23 mouse cellular contexts compared by ENCODE assay signal in genomic region chr1:77440512-77440911, GRCm38 (mm10).
A peak's percentile ranks its signal among the peaks of the same experiment; 100 is the strongest.
DNase-seq lines count a peak whose midpoint lies in the region; ATAC-seq lines count a peak whose summit lies in the region.
"Had no signal": no experiment of that assay in that cellular context is flagged by ENCODE, and none has a peak within 500 bp of the region (broad histone marks: within the 10 kb centered on the region; RNA-seq: fewer than 3 reads in every experiment).

No protein-coding gene starts in this region.

- peak overlapping the region; percentile 32 for H3K27ac ChIP-seq in hindbrain, embryonic 14.5 days
- no peak overlapping the region for H3K27ac ChIP-seq in hindbrain, embryonic 10.5 days
- H3K27ac ChIP-seq in midbrain, embryonic 11.5 days (ENCODE audit: low read depth, low read length) = no peak overlapping the region
- H3K27ac ChIP-seq in midbrain, embryonic 13.5 days = no peak overlapping the region
- H3K27ac ChIP-seq in neural tube, embryonic 13.5 days (replicated peaks) = 0 out of 2 replicates have a peak overlapping the region, but pooled peaks have one; percentile 24
- H3K27ac ChIP-seq: embryonic facial prominence, embryonic 12.5 days; limb, embryonic 13.5 days; liver, embryonic 13.5 days had no signal

- H3K4me3 ChIP-seq in hindbrain, embryonic 14.5 days (replicated peaks; ENCODE audit: low read length) = no peak overlapping the region
- no peak overlapping the region for H3K4me3 ChIP-seq in hindbrain, embryonic 10.5 days
- H3K4me3 ChIP-seq in midbrain, embryonic 11.5 days (ENCODE audit: low read depth, low read length) = no peak overlapping the region
- no peak overlapping the region for H3K4me3 ChIP-seq in midbrain, embryonic 13.5 days (replicated peaks)
- no peak overlapping the region for H3K4me3 ChIP-seq in neural tube, embryonic 13.5 days
- H3K4me3 ChIP-seq: embryonic facial prominence, embryonic 12.5 days; erythroblast, embryonic 14.5 days; limb, embryonic 13.5 days; liver, embryonic 13.5 days had no signal

- WGBS in hindbrain, embryonic 14.5 days = 9% methylated on average over 10 of the region's 10 CpGs
- whole genome bisulfite sequencing in hindbrain, embryonic 10.5 days = 8% methylated on average over 10 of the region's 10 CpGs
- 8% methylated on average over 10 of the region's 10 CpGs for WGBS in midbrain, embryonic 11.5 days
- WGBS in midbrain, embryonic 13.5 days = 9% methylated on average over 10 of the region's 10 CpGs
- 13% methylated on average over 10 of the region's 10 CpGs for WGBS in neural tube, embryonic 13.5 days

- H3K4me2 ChIP-seq in hindbrain, embryonic 14.5 days (replicated peaks) = peak overlapping the region; percentile 9; the same call in 1 of the 2 replicates
- no peak overlapping the region for H3K4me2 ChIP-seq in midbrain, embryonic 11.5 days
- no peak overlapping the region for H3K4me2 ChIP-seq in midbrain, embryonic 13.5 days (replicated peaks)
- no peak overlapping the region for H3K4me2 ChIP-seq in neural tube, embryonic 13.5 days
- H3K4me2 ChIP-seq: embryonic facial prominence, embryonic 12.5 days; limb, embryonic 13.5 days; liver, embryonic 13.5 days; lung, embryonic 14.5 days had no signal

- H3K27me3 ChIP-seq in hindbrain, embryonic 14.5 days (ENCODE audit: control insufficient read depth, insufficient read depth, low read length) = no peaks in the 10 kb centered on the region
- H3K27me3 ChIP-seq in hindbrain, embryonic 10.5 days (ENCODE audit: insufficient read depth, poor library complexity, severe bottlenecking) = peaks cover 3% of the 10 kb centered on the region; the same call in 1 of the 2 replicates
- no peaks in the 10 kb centered on the region for H3K27me3 ChIP-seq in midbrain, embryonic 11.5 days (ENCODE audit: control insufficient read depth, insufficient read depth, low read length)
- H3K27me3 ChIP-seq in midbrain, embryonic 13.5 days = no peaks in the 10 kb centered on the region
- no peaks in the 10 kb centered on the region for H3K27me3 ChIP-seq in neural tube, embryonic 13.5 days
- H3K27me3 ChIP-seq: embryonic facial prominence, embryonic 12.5 days; limb, embryonic 13.5 days; liver, embryonic 13.5 days had no signal

- H3K4me1 ChIP-seq in hindbrain, embryonic 14.5 days (replicated peaks; ENCODE audit: control insufficient read depth, insufficient read depth, low read length) = peaks cover 45% of the 10 kb centered on the region
- H3K4me1 ChIP-seq in hindbrain, embryonic 10.5 days (replicated peaks) = peaks cover 54% of the 10 kb centered on the region
- H3K4me1 ChIP-seq in midbrain, embryonic 11.5 days (ENCODE audit: control insufficient read depth, insufficient read depth, low read length) = peaks cover 12% of the 10 kb centered on the region
- peaks cover 59% of the 10 kb centered on the region for H3K4me1 ChIP-seq in midbrain, embryonic 13.5 days (replicated peaks)
- peaks cover 67% of the 10 kb centered on the region for H3K4me1 ChIP-seq in neural tube, embryonic 13.5 days (replicated peaks)
- H3K4me1 ChIP-seq: liver, embryonic 13.5 days had no signal

- peak; percentile 25 for DNase-seq in embryo, embryonic 9.5 days (ENCODE audit: extremely low spot score)
- no peak for DNase-seq in embryo, embryonic 10.5 days (ENCODE audit: low spot score)
- no peak for DNase-seq in hindbrain, embryonic 14.5 days (ENCODE audit: low spot score)
- DNase-seq in hindbrain, embryonic 10.5 days (ENCODE audit: low spot score) = no peak
- peak; percentile 87 for DNase-seq in midbrain, embryonic 11.5 days (ENCODE audit: low spot score, missing footprints)
- DNase-seq in gastrocnemius, postnatal 10 days = no peak
- DNase-seq: adrenal gland, postnatal 36 days; cerebellum, adult 18-20 months; cerebellum, postnatal 36 days; gastrocnemius, postnatal 14 days; layer of hippocampus, postnatal 36 days; liver, embryonic 13.5 days; lung, embryonic 14.5 days; lung, postnatal 36 days; right cerebral cortex, postnatal 14 days had no signal

- no peak for ATAC-seq in hindbrain, embryonic 14.5 days (ENCODE audit: low FRiP score)
- ATAC-seq in midbrain, embryonic 11.5 days (ENCODE audit: low FRiP score) = no peak
- no peak for ATAC-seq in midbrain, embryonic 13.5 days
- ATAC-seq in neural tube, embryonic 13.5 days (ENCODE audit: low read depth) = 0 out of 2 replicates have a peak, but pooled peaks have one; percentile 34
- ATAC-seq: CD4-positive, CD25-positive, alpha-beta regulatory T cell, adult 4 months; intestine, embryonic 16.5 days had no signal

- H3K36me3 ChIP-seq in hindbrain, embryonic 14.5 days (replicated peaks; ENCODE audit: control insufficient read depth, insufficient read depth) = 0 out of 2 replicates have a peak, but pooled peaks cover 8% of the 10 kb centered on the region
- H3K36me3 ChIP-seq in hindbrain, embryonic 10.5 days = peaks cover 37% of the 10 kb centered on the region
- H3K36me3 ChIP-seq in midbrain, embryonic 11.5 days (ENCODE audit: control insufficient read depth, insufficient read depth, low read length) = peaks cover 6% of the 10 kb centered on the region; the same call in 1 of the 2 replicates
- H3K36me3 ChIP-seq in midbrain, embryonic 13.5 days = peaks cover 8% of the 10 kb centered on the region
- H3K36me3 ChIP-seq in neural tube, embryonic 13.5 days = 0 out of 2 replicates have a peak, but pooled peaks cover 5% of the 10 kb centered on the region
- H3K36me3 ChIP-seq: G1E; liver, embryonic 13.5 days had no signal

- H3K9ac ChIP-seq in hindbrain, embryonic 14.5 days = no peak overlapping the region
- no peak overlapping the region for H3K9ac ChIP-seq in midbrain, embryonic 11.5 days (ENCODE audit: low read length)
- H3K9ac ChIP-seq in midbrain, embryonic 13.5 days (replicated peaks) = no peak overlapping the region
- no peak overlapping the region for H3K9ac ChIP-seq in neural tube, embryonic 13.5 days
- H3K9ac ChIP-seq: embryonic facial prominence, embryonic 12.5 days; limb, embryonic 13.5 days; liver, embryonic 13.5 days; lung, embryonic 14.5 days had no signal

- no peaks in the 10 kb centered on the region for H3K9me3 ChIP-seq in hindbrain, embryonic 14.5 days (ENCODE audit: control insufficient read depth, low read length)
- H3K9me3 ChIP-seq in hindbrain, embryonic 10.5 days = no peaks in the 10 kb centered on the region
- no peaks in the 10 kb centered on the region for H3K9me3 ChIP-seq in midbrain, embryonic 11.5 days (ENCODE audit: control insufficient read depth, low read length)
- H3K9me3 ChIP-seq in midbrain, embryonic 13.5 days = no peaks in the 10 kb centered on the region
- no peaks in the 10 kb centered on the region for H3K9me3 ChIP-seq in neural tube, embryonic 13.5 days
- H3K9me3 ChIP-seq: embryonic facial prominence, embryonic 12.5 days; limb, embryonic 13.5 days; liver, embryonic 13.5 days had no signal

Comparison
In these comparisons a context has a peak if more than half of its experiments do, and no peak if none do; other contexts are left out.
1. DNase-seq: peak in embryo, embryonic 9.5 days (single experiment) and midbrain, embryonic 11.5 days (single experiment); none in embryo, embryonic 10.5 days (single experiment), hindbrain, embryonic 14.5 days (single experiment), hindbrain, embryonic 10.5 days (single experiment) and gastrocnemius, postnatal 10 days (single experiment).
2. H3K27ac ChIP-seq: peak in hindbrain, embryonic 14.5 days (single experiment) and neural tube, embryonic 13.5 days (single experiment); none in hindbrain, embryonic 10.5 days (single experiment), midbrain, embryonic 11.5 days (single experiment) and midbrain, embryonic 13.5 days (single experiment).